Mouse (Mus musculus) small intestine, adult 2 months (tissue): Measurements from ENCODE around the gene Stx8. TPM values are rescaled to one million over a fixed set of nuclear protein-coding genes. Genes with fewer than 3 reads are reported as not detected.

ENCODE experiments used
- H3K27ac ChIP-seq: fragments of 200-500 bp; 2 replicates; pipeline ENCODE4 v1.5.1; 2012; ENCODE audit warnings: low read depth, low read length, control low read depth, inconsistent platforms; ENCODE audit not compliant: insufficient read depth
- H3K27me3 ChIP-seq: fragments of 200-500 bp; 2 replicates; pipeline ENCODE4 v1.6.1; 2012; ENCODE audit warnings: mild to moderate bottlenecking, moderate library complexity, low read length, inconsistent platforms; ENCODE audit not compliant: control insufficient read depth, insufficient read depth
- H3K36me3 ChIP-seq: fragments of 200-500 bp; 2 replicates; pipeline ENCODE4 v1.6.1; 2012; ENCODE audit warnings: mild to moderate bottlenecking, low read length, control low read depth, inconsistent platforms; ENCODE audit not compliant: control insufficient read depth, insufficient read depth
- H3K4me1 ChIP-seq: fragments of 200-500 bp; 2 replicates; pipeline ENCODE4 v1.6.1; 2012; ENCODE audit warnings: low read length, inconsistent platforms, mixed read lengths; ENCODE audit not compliant: control insufficient read depth, insufficient read depth, insufficient read length
- H3K4me3 ChIP-seq: fragments of 200-500 bp; 2 replicates; pipeline ENCODE4 v1.5.1; 2012; ENCODE audit warnings: low read depth, mild to moderate bottlenecking, control low read depth, inconsistent platforms, low read length, moderate library complexity
- CTCF ChIP-seq: fragments of 200-500 bp; IDR thresholded peaks from 2 replicates; pipeline ENCODE4 v1.5.1; 2012; ENCODE audit warnings: low read depth, mild to moderate bottlenecking, control low read depth, inconsistent platforms, low read length, moderate library complexity, mixed read lengths; ENCODE audit not compliant: insufficient replicate concordance, insufficient read length; ENCODE audit errors: extremely low read depth
- POLR2A ChIP-seq: fragments of 200-500 bp; IDR thresholded peaks from 2 replicates; pipeline ENCODE4 v1.6.1; 2012; ENCODE audit warnings: low read depth, mild to moderate bottlenecking, control low read depth, inconsistent platforms, low read length, moderate library complexity
- WGBS: fragments of 180-500 bp; shearing (Covaris S2); methylation state at CpG from one replicate; pipeline ENCODE4 v1.1.7; 2018; 5-methylcytosine and 5-hydroxymethylcytosine counted together
- polyA plus RNA-seq: library from polyadenylated mRNA; depleted of rRNA; stranded (reverse); fragments of >200 nt; gene quantifications from 2 replicates; pipeline ENCODE4 v1.2.3, GENCODE M21; 2012; rRNA removed

Gene Stx8
- polyA plus RNA-seq, 1 experiment = 2.4 TPM

GRCm38 (mm10) chr11:68247897-68248296 lies 281.9 kb downstream of the Stx8 start:
- H3K4me3 ChIP-seq = no peak overlapping the region
- no peak for TF ChIP-seq POLR2A
- no peak for TF ChIP-seq CTCF
- H3K27ac ChIP-seq = no peak overlapping the region
- 59% methylated on average over 6 of the region's 6 CpGs for WGBS
- no peaks in the 10 kb centered on the region for H3K27me3 ChIP-seq
- H3K4me1 ChIP-seq = no peaks in the 10 kb centered on the region
- H3K36me3 ChIP-seq = no peaks in the 10 kb centered on the region

GRCm38 (mm10) chr11:68250106-68250505 lies 284.1 kb downstream of the Stx8 start:
- H3K4me3 ChIP-seq = no peak overlapping the region
- no peaks in the 10 kb centered on the region for H3K27me3 ChIP-seq
- no peaks in the 10 kb centered on the region for H3K4me1 ChIP-seq
- H3K27ac ChIP-seq = no peak overlapping the region
- 81% methylated on average over 6 of the region's 6 CpGs for WGBS
- TF ChIP-seq CTCF = no peak
- TF ChIP-seq POLR2A = no peak
- no peaks in the 10 kb centered on the region for H3K36me3 ChIP-seq

GRCm38 (mm10) chr11:68253531-68253930 lies 287.5 kb downstream of the Stx8 start:
- Histone ChIP-seq H3K27me3 (no peaks in the 10 kb centered on the region), H3K4me3 (no peak overlapping the region), H3K27ac (no peak overlapping the region), H3K36me3 (no peaks in the 10 kb centered on the region), H3K4me1 (no peaks in the 10 kb centered on the region)
- WGBS = 66% methylated on average over 7 of the region's 7 CpGs
- TF ChIP-seq CTCF (no peak), POLR2A (no peak)

Other genes with a start within 250 kb of the Stx8 start
- gene Glp2r, start 195.0 kb upstream of the Stx8 start, polyA plus RNA-seq = 0.58 and 2.1 TPM in 2 replicates
- 0.13 TPM in 1 of 2 replicates, not detected in the other for gene Gsg1l2, start 191.6 kb upstream of the Stx8 start, polyA plus RNA-seq
- not detected in 2 replicates for gene Dhrs7c, start 168.0 kb upstream of the Stx8 start, polyA plus RNA-seq
- 7.8 and 17.3 TPM in 2 replicates for gene Usp43, start 44.0 kb upstream of the Stx8 start, polyA plus RNA-seq
- 0.29 TPM in 1 of 2 replicates, not detected in the other for gene Cfap52, start 542 bp upstream of the Stx8 start, polyA plus RNA-seq